Mouse (Mus musculus): ENCODE measurements around the gene Lgr4.

Lgr4 gene

GRCm38 (mm10) chr2:109920471-109920870 lies 3.0 kb downstream of the Lgr4 start:
- intact Hi-C loops (cut with DNase I): loop anchor here (5.0 kb wide), 1 partner anchor 37 kb away; no protein-coding TSS in a partner anchor

- intact Hi-C loops (cut with DNase I): loop anchor here (5.0 kb wide), 1 partner anchor 36 kb away; no protein-coding TSS in a partner anchor
Observed at GRCm38 (mm10) chr2:109921298-109922035, 4.0 kb downstream of the Lgr4 start.

- intact Hi-C loops (cut with DNase I): loop anchor here (5.0 kb wide), 1 partner anchor 35 kb away; no protein-coding TSS in a partner anchor
Observed at GRCm38 (mm10) chr2:109922306-109922705, 4.9 kb downstream of the Lgr4 start.

GRCm38 (mm10) chr2:109923031-109923430 lies 5.6 kb downstream of the Lgr4 start:
- intact Hi-C loops (cut with DNase I): loop anchor here (5.0 kb wide), 1 partner anchor 34 kb away; no protein-coding TSS in a partner anchor

GRCm38 (mm10) chr2:109923945-109924344 lies 6.5 kb downstream of the Lgr4 start:
- intact Hi-C loops (cut with DNase I): loop anchor here (5.0 kb wide), 1 partner anchor 33 kb away; no protein-coding TSS in a partner anchor

- intact Hi-C loops (cut with DNase I): no loop called here
Observed at GRCm38 (mm10) chr2:109926984-109927383, 9.5 kb downstream of the Lgr4 start.

GRCm38 (mm10) chr2:109927446-109927845 lies 10.0 kb downstream of the Lgr4 start:
- intact Hi-C loops (cut with DNase I): no loop called here

GRCm38 (mm10) chr2:109927876-109928275 lies 10.4 kb downstream of the Lgr4 start:
- intact Hi-C loops (cut with DNase I): no loop called here

GRCm38 (mm10) chr2:109928791-109929190 lies 11.3 kb downstream of the Lgr4 start:
- intact Hi-C loops (cut with DNase I): no loop called here

- intact Hi-C loops (cut with DNase I): no loop called here
Observed at GRCm38 (mm10) chr2:109929256-109929655, 11.8 kb downstream of the Lgr4 start.

GRCm38 (mm10) chr2:109930366-109930765 lies 12.9 kb downstream of the Lgr4 start:
- intact Hi-C loops (cut with DNase I): no loop called here

GRCm38 (mm10) chr2:109930771-109931170 lies 13.3 kb downstream of the Lgr4 start:
- intact Hi-C loops (cut with DNase I): no loop called here

GRCm38 (mm10) chr2:109931978-109932780 lies 14.7 kb downstream of the Lgr4 start:
- intact Hi-C loops (cut with DNase I): no loop called here

- intact Hi-C loops (cut with DNase I): no loop called here
Observed at GRCm38 (mm10) chr2:109933151-109933550, 15.7 kb downstream of the Lgr4 start.

GRCm38 (mm10) chr2:109934086-109934485 lies 16.6 kb downstream of the Lgr4 start:
- intact Hi-C loops (cut with DNase I): no loop called here

GRCm38 (mm10) chr2:109935194-109935593 lies 17.7 kb downstream of the Lgr4 start:
- intact Hi-C loops (cut with DNase I): no loop called here

- intact Hi-C loops (cut with DNase I): no loop called here
Observed at GRCm38 (mm10) chr2:109935754-109936409, 18.4 kb downstream of the Lgr4 start.

GRCm38 (mm10) chr2:109936410-109936755 lies 18.9 kb downstream of the Lgr4 start:
- intact Hi-C loops (cut with DNase I): no loop called here

GRCm38 (mm10) chr2:109941973-109942444 lies 24.6 kb downstream of the Lgr4 start:
- intact Hi-C loops (cut with DNase I): no loop called here

- intact Hi-C loops (cut with DNase I): no loop called here
Observed at GRCm38 (mm10) chr2:109942810-109943570, 25.5 kb downstream of the Lgr4 start.

- intact Hi-C loops (cut with DNase I): no loop called here
Observed at GRCm38 (mm10) chr2:109944995-109945394, 27.5 kb downstream of the Lgr4 start.

Measured in adrenal gland (tissue).